ENCODE assay signal across 23 mouse cellular contexts in the genomic region with DNA sequence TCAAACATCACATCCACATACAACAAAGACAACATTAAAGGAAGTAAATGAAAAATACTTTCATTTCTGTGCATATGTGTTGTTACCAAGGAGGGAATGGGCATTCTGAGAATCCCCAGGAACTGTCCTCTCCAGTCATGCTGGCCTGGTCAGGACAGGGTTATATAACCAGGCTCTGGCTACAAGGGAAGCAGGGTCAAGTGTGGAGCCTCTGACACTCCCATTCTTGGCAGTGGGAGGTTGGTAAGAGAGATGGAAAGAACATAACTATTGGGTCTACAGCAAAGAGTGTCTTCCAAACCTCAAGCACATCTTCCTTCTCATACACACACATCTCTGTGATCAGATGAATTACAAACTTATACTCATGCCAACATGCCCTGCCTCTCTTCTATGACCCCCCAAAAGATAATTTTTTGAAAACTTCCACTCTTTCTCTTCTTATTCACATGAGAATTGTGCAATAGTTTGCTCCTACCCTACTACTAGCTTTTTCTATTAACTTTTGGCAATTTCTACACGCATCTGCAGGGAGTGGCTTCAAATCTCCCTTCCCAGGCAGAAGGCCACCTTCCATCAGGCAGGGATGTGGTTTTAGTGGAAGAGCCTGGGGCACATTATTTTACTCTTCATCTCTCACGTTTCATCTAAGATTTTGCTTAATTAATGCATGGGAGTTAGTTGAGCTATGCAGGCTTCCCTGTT.
"Had no signal": no experiment of that assay in that cellular context is flagged by ENCODE, and none has a peak within 500 bp of the region (broad histone marks: within the 10 kb centered on the region; RNA-seq: fewer than 3 reads in every experiment).

No protein-coding gene starts in this region.

- H3K4me3 ChIP-seq: layer of hippocampus, adult 2 months; limb, embryonic 10.5 days; limb, embryonic 13.5 days; liver, embryonic 12.5 days; liver, embryonic 15.5 days; lung, embryonic 15.5 days; megakaryocyte, embryonic 14.5 days; midbrain, embryonic 10.5 days; midbrain, embryonic 13.5 days; myocyte; neural tube, embryonic 13.5 days had no signal

- H3K4me2 ChIP-seq: limb, embryonic 13.5 days; liver, embryonic 12.5 days; liver, embryonic 15.5 days; lung, embryonic 15.5 days; midbrain, embryonic 13.5 days; neural tube, embryonic 13.5 days had no signal

- H3K9me3 ChIP-seq: limb, embryonic 10.5 days; limb, embryonic 13.5 days; liver, embryonic 12.5 days; liver, embryonic 15.5 days; lung, embryonic 15.5 days; megakaryocyte, embryonic 14.5 days; midbrain, embryonic 13.5 days; neural tube, embryonic 13.5 days had no signal

- H3K36me3 ChIP-seq: limb, embryonic 10.5 days; limb, embryonic 13.5 days; liver, embryonic 12.5 days; liver, embryonic 15.5 days; lung, embryonic 15.5 days; midbrain, embryonic 10.5 days; midbrain, embryonic 13.5 days; neural tube, embryonic 13.5 days had no signal

- H3K27ac ChIP-seq: kidney, postnatal 0 days; layer of hippocampus, adult 2 months; limb, embryonic 10.5 days; limb, embryonic 13.5 days; liver, embryonic 12.5 days; liver, embryonic 15.5 days; lung, embryonic 15.5 days; midbrain, embryonic 10.5 days; midbrain, embryonic 13.5 days; neural tube, embryonic 13.5 days had no signal

- H3K9ac ChIP-seq: limb, embryonic 13.5 days; liver, embryonic 12.5 days; liver, embryonic 15.5 days; lung, embryonic 15.5 days; midbrain, embryonic 13.5 days; neural tube, embryonic 13.5 days had no signal

- H3K27me3 ChIP-seq: limb, embryonic 13.5 days; liver, embryonic 12.5 days; liver, embryonic 15.5 days; lung, embryonic 15.5 days; megakaryocyte, embryonic 14.5 days; midbrain, embryonic 13.5 days; neural tube, embryonic 13.5 days had no signal

- DNase-seq: kidney, postnatal 25 days; layer of hippocampus, adult 9-11 months; liver; lung, adult 18-20 months; lung, postnatal 10 days; lung, postnatal 36 days; retina, postnatal 1 day; right cerebral cortex, postnatal 25 days; thymus, adult 18-20 months; thymus, postnatal 36 days had no signal

- H3K4me1 ChIP-seq: limb, embryonic 10.5 days; limb, embryonic 13.5 days; liver, embryonic 12.5 days; liver, embryonic 15.5 days; lung, embryonic 15.5 days; megakaryocyte, embryonic 14.5 days; midbrain, embryonic 10.5 days; midbrain, embryonic 13.5 days; neural tube, embryonic 13.5 days had no signal

- ATAC-seq: liver, embryonic 12.5 days; midbrain, embryonic 13.5 days; midbrain, embryonic 16.5 days had no signal
